Mouse (Mus musculus) left cerebral cortex, adult 18-20 months (tissue): ENCODE measurements at regions not wholly inside any gene's neighbourhood (a gene's known extent, or its start where the extent isn't known, plus 50 kb on each side); places are given as distances from the start of the nearest gene placed in this dataset.

Source experiments
- DNase-seq, 2 experiments: peaks; one replicate each; pipeline ENCODE4 v3.0.0; 2021 to 2022; ENCODE audit warnings: low spot score in 2 of 2, mixed read lengths in 1 of 2

GRCm38 (mm10) chr1:35774566-35774965 is 293.6 kb upstream of the Hs6st1 start:
- no peak for DNase-seq

GRCm38 (mm10) chr1:35782668-35783067 is 285.5 kb upstream of the Hs6st1 start:
- no peak for DNase-seq

GRCm38 (mm10) chr1:35783427-35783826 is 284.8 kb upstream of the Hs6st1 start:
- DNase-seq: no peak

GRCm38 (mm10) chr1:35786241-35786640 is 282.0 kb upstream of the Hs6st1 start:
- DNase-seq: no peak

- DNase-seq: no peak
These were observed 281.5 kb upstream of the Hs6st1 start for GRCm38 (mm10) chr1:35786668-35787213.

GRCm38 (mm10) chr1:35797064-35797463 is 271.1 kb upstream of the Hs6st1 start:
- DNase-seq: no peak

- no peak for DNase-seq
These were observed 270.7 kb upstream of the Hs6st1 start for GRCm38 (mm10) chr1:35797526-35797925.

GRCm38 (mm10) chr1:35805546-35805945 is 262.7 kb upstream of the Hs6st1 start:
- DNase-seq: no peak

GRCm38 (mm10) chr1:35806329-35806728 is 261.9 kb upstream of the Hs6st1 start:
- DNase-seq: no peak

GRCm38 (mm10) chr1:35806731-35807130 is 261.5 kb upstream of the Hs6st1 start:
- DNase-seq: no peak

- no peak for DNase-seq
These were observed 259.3 kb upstream of the Hs6st1 start for GRCm38 (mm10) chr1:35808894-35809293.

GRCm38 (mm10) chr1:35809341-35809740 is 258.9 kb upstream of the Hs6st1 start:
- no peak for DNase-seq

- no peak for DNase-seq
These were observed 257.4 kb upstream of the Hs6st1 start for GRCm38 (mm10) chr1:35810571-35811342.

- DNase-seq: no peak
These were observed 256.8 kb upstream of the Hs6st1 start for GRCm38 (mm10) chr1:35811380-35811779.

GRCm38 (mm10) chr1:35811795-35812194 is 256.4 kb upstream of the Hs6st1 start:
- DNase-seq: no peak

- DNase-seq: no peak
These were observed 254.6 kb upstream of the Hs6st1 start for GRCm38 (mm10) chr1:35813625-35814024.

GRCm38 (mm10) chr1:35814207-35814606 is 254.0 kb upstream of the Hs6st1 start:
- no peak for DNase-seq

- DNase-seq: no peak
These were observed 253.4 kb upstream of the Hs6st1 start for GRCm38 (mm10) chr1:35814751-35815150.

GRCm38 (mm10) chr1:35821791-35822190 is 246.4 kb upstream of the Hs6st1 start:
- no peak for DNase-seq

GRCm38 (mm10) chr1:35822376-35823202 is 245.6 kb upstream of the Hs6st1 start:
- no peak for DNase-seq

GRCm38 (mm10) chr1:35823496-35823895 is 244.7 kb upstream of the Hs6st1 start:
- no peak for DNase-seq
